Comparison of ENCODE assay signal across 25 mouse cellular contexts in the genomic region with DNA sequence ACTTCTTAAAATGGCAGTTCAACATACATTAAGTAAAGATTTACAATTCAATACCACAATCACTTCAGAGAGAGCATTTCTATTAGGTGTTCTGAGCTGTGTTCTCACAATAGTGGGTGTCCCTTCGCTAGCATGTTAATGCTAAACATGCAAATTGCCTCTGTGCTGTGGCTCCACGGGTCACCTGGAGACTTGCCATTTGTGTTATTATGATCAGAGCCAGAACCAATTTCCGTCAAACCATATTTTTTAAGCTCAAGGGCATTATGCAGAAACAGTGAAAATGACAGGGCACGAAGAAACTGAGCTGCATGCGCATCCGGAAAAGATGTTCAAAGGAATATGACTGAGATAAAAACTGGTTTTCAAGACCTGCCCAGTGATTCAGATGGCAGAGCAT.
A peak's percentile ranks its signal among the peaks of the same experiment; 100 is the strongest.
DNase-seq lines count a peak whose midpoint lies in the region; ATAC-seq and TF ChIP-seq lines count a peak whose summit lies in the region.
"Had no signal": no experiment of that assay in that cellular context is flagged by ENCODE, and none has a peak within 500 bp of the region (broad histone marks: within the 10 kb centered on the region; RNA-seq: fewer than 3 reads in every experiment).

No protein-coding gene starts in this region.

- no peaks in the 10 kb centered on the region for H3K4me1 ChIP-seq in hindbrain, postnatal 0 days (ENCODE audit: insufficient read depth, low read length)
- H3K4me1 ChIP-seq in hindbrain, embryonic 14.5 days (replicated peaks; ENCODE audit: control insufficient read depth, insufficient read depth, low read length) = no peaks in the 10 kb centered on the region
- H3K4me1 ChIP-seq in midbrain, postnatal 0 days (ENCODE audit: insufficient read depth, low read length) = peaks cover 3% of the 10 kb centered on the region; the same call in 1 of the 2 replicates
- no peaks in the 10 kb centered on the region for H3K4me1 ChIP-seq in midbrain, embryonic 11.5 days (ENCODE audit: control insufficient read depth, insufficient read depth, low read length)
- H3K4me1 ChIP-seq: embryonic facial prominence, embryonic 10.5 days; embryonic facial prominence, embryonic 13.5 days; forebrain, embryonic 12.5 days; forebrain, embryonic 15.5 days; hindbrain, embryonic 12.5 days had no signal

- no peaks in the 10 kb centered on the region for H3K36me3 ChIP-seq in hindbrain, postnatal 0 days (ENCODE audit: insufficient read depth, low read length)
- no peaks in the 10 kb centered on the region for H3K36me3 ChIP-seq in hindbrain, embryonic 14.5 days (replicated peaks; ENCODE audit: control insufficient read depth, insufficient read depth)
- H3K36me3 ChIP-seq in midbrain, postnatal 0 days (ENCODE audit: insufficient read depth, low read length) = no peaks in the 10 kb centered on the region
- no peaks in the 10 kb centered on the region for H3K36me3 ChIP-seq in midbrain, embryonic 11.5 days (ENCODE audit: control insufficient read depth, insufficient read depth, low read length)
- H3K36me3 ChIP-seq: embryonic facial prominence, embryonic 10.5 days; embryonic facial prominence, embryonic 13.5 days; forebrain, embryonic 12.5 days; forebrain, embryonic 15.5 days; G1E; hindbrain, embryonic 12.5 days had no signal

- ATAC-seq in hindbrain, postnatal 0 days = no peak
- ATAC-seq in hindbrain, embryonic 14.5 days (ENCODE audit: low FRiP score) = no peak
- no peak for ATAC-seq in midbrain, postnatal 0 days (ENCODE audit: low FRiP score)
- ATAC-seq in midbrain, embryonic 11.5 days (ENCODE audit: low FRiP score) = no peak
- ATAC-seq: forebrain, embryonic 15.5 days; hindbrain, embryonic 16.5 days; inflammation-experienced regulatory T-cells, adult 6 months; intestine, embryonic 16.5 days; Patski had no signal

- H3K27me3 ChIP-seq in hindbrain, postnatal 0 days (ENCODE audit: insufficient read depth, low read length) = no peaks in the 10 kb centered on the region
- no peaks in the 10 kb centered on the region for H3K27me3 ChIP-seq in hindbrain, embryonic 14.5 days (ENCODE audit: control insufficient read depth, insufficient read depth, low read length)
- no peaks in the 10 kb centered on the region for H3K27me3 ChIP-seq in midbrain, postnatal 0 days (ENCODE audit: insufficient read depth, low read length)
- H3K27me3 ChIP-seq in midbrain, embryonic 11.5 days (ENCODE audit: control insufficient read depth, insufficient read depth, low read length) = no peaks in the 10 kb centered on the region
- H3K27me3 ChIP-seq: CH12.LX; embryonic facial prominence, embryonic 13.5 days; forebrain, embryonic 12.5 days; forebrain, embryonic 15.5 days; hindbrain, embryonic 12.5 days; Patski had no signal

- no peak overlapping the region for H3K4me3 ChIP-seq in hindbrain, postnatal 0 days (ENCODE audit: low read length)
- H3K4me3 ChIP-seq in hindbrain, embryonic 14.5 days (replicated peaks; ENCODE audit: low read length) = no peak overlapping the region
- no peak overlapping the region for H3K4me3 ChIP-seq in midbrain, postnatal 0 days (ENCODE audit: low read depth, low read length)
- no peak overlapping the region for H3K4me3 ChIP-seq in midbrain, embryonic 11.5 days (ENCODE audit: low read depth, low read length)
- H3K4me3 ChIP-seq: embryonic facial prominence, embryonic 10.5 days; embryonic facial prominence, embryonic 13.5 days; erythroblast, embryonic 14.5 days; forebrain, embryonic 12.5 days; forebrain, embryonic 15.5 days; hindbrain, embryonic 12.5 days had no signal

- peak; percentile 65 to 70 for DNase-seq in cerebellum, postnatal 10 days
- DNase-seq in cerebellum, adult 9-10 months = no peak
- DNase-seq in hindbrain, postnatal 0 days (ENCODE audit: low spot score) = peak; percentile 65
- no peak for DNase-seq in hindbrain, embryonic 14.5 days (ENCODE audit: low spot score)
- peak; percentile 66 for DNase-seq in midbrain, postnatal 0 days (ENCODE audit: low spot score)
- no peak for DNase-seq in midbrain, embryonic 11.5 days (ENCODE audit: low spot score, missing footprints)
- DNase-seq: adrenal gland, postnatal 10 days; adrenal gland, postnatal 36 days; cerebellum, adult 11 months; cerebellum, adult 2 months; embryo, embryonic 11 days; gastrocnemius, postnatal 25 days had no signal

- H3K9ac ChIP-seq in hindbrain, postnatal 0 days (replicated peaks; ENCODE audit: low read length) = no peak overlapping the region
- H3K9ac ChIP-seq in hindbrain, embryonic 14.5 days = no peak overlapping the region
- H3K9ac ChIP-seq in midbrain, postnatal 0 days (replicated peaks; ENCODE audit: low read length, poor library complexity, severe bottlenecking) = no peak overlapping the region
- no peak overlapping the region for H3K9ac ChIP-seq in midbrain, embryonic 11.5 days (ENCODE audit: low read length)
- H3K9ac ChIP-seq: embryonic facial prominence, embryonic 13.5 days; forebrain, embryonic 12.5 days; forebrain, embryonic 15.5 days; hindbrain, embryonic 12.5 days had no signal

- no peak for TF ChIP-seq CTCF in hindbrain, postnatal 0 days (IDR thresholded peaks at IDR 0.05; ENCODE audit: low read depth)
- no peak for TF ChIP-seq CTCF in midbrain, postnatal 0 days (IDR thresholded peaks at IDR 0.05)

- H3K9me3 ChIP-seq in hindbrain, postnatal 0 days (ENCODE audit: low read length) = no peaks in the 10 kb centered on the region
- no peaks in the 10 kb centered on the region for H3K9me3 ChIP-seq in hindbrain, embryonic 14.5 days (ENCODE audit: control insufficient read depth, low read length)
- H3K9me3 ChIP-seq in midbrain, postnatal 0 days (ENCODE audit: low read length) = no peaks in the 10 kb centered on the region
- no peaks in the 10 kb centered on the region for H3K9me3 ChIP-seq in midbrain, embryonic 11.5 days (ENCODE audit: control insufficient read depth, low read length)
- H3K9me3 ChIP-seq: embryonic facial prominence, embryonic 10.5 days; embryonic facial prominence, embryonic 13.5 days; forebrain, embryonic 12.5 days; forebrain, embryonic 15.5 days; G1E; hindbrain, embryonic 12.5 days had no signal

- 45% methylated on average over 6 of the region's 6 CpGs for WGBS in hindbrain, postnatal 0 days
- 60% methylated on average over 6 of the region's 6 CpGs for WGBS in hindbrain, embryonic 14.5 days
- 33% methylated on average over 6 of the region's 6 CpGs for WGBS in midbrain, postnatal 0 days
- 86% methylated on average over 6 of the region's 6 CpGs for WGBS in midbrain, embryonic 11.5 days

- no peak overlapping the region for H3K4me2 ChIP-seq in hindbrain, postnatal 0 days (ENCODE audit: low read depth, low read length)
- no peak overlapping the region for H3K4me2 ChIP-seq in hindbrain, embryonic 14.5 days (replicated peaks)
- no peak overlapping the region for H3K4me2 ChIP-seq in midbrain, postnatal 0 days (ENCODE audit: low read depth, low read length, poor library complexity, severe bottlenecking)
- H3K4me2 ChIP-seq in midbrain, embryonic 11.5 days = no peak overlapping the region
- H3K4me2 ChIP-seq: embryonic facial prominence, embryonic 13.5 days; forebrain, embryonic 12.5 days; forebrain, embryonic 15.5 days; heart, embryonic 11.5 days; hindbrain, embryonic 12.5 days had no signal

- no peak overlapping the region for H3K27ac ChIP-seq in hindbrain, postnatal 0 days
- H3K27ac ChIP-seq in hindbrain, embryonic 14.5 days = no peak overlapping the region
- H3K27ac ChIP-seq in midbrain, postnatal 0 days (ENCODE audit: low read depth, low read length) = no peak overlapping the region
- H3K27ac ChIP-seq in midbrain, embryonic 11.5 days (ENCODE audit: low read depth, low read length) = no peak overlapping the region
- H3K27ac ChIP-seq: embryonic facial prominence, embryonic 10.5 days; embryonic facial prominence, embryonic 13.5 days; forebrain, embryonic 12.5 days; forebrain, embryonic 15.5 days; hindbrain, embryonic 12.5 days had no signal

Comparison
In these comparisons a context has a peak if more than half of its experiments do, and no peak if none do; other contexts are left out.
1. DNase-seq: peak in cerebellum, postnatal 10 days (2 of 2), hindbrain, postnatal 0 days (single experiment) and midbrain, postnatal 0 days (single experiment); none in cerebellum, adult 9-10 months (single experiment), hindbrain, embryonic 14.5 days (single experiment) and midbrain, embryonic 11.5 days (single experiment).